Mouse (Mus musculus) liver, embryonic 16.5 days (tissue): ENCODE results near the gene Rab40c. TPM values are rescaled to one million over a fixed set of nuclear protein-coding genes. Genes with fewer than 3 reads are reported as not detected.
"Not testable (repeated sequence)": the region's sequence is repeated elsewhere in the genome, so short reads cannot be mapped to it uniquely, and the experiment has no call there.

Experiments used
- ATAC-seq: fragments of 200-750 bp; cut with Nextera tagmentation; 2 replicates; pipeline ENCODE4 v1.8.0; 2017; ENCODE audit warnings: low read depth, mild to moderate bottlenecking, moderate number of reproducible peaks, moderate library complexity
- H3K27ac ChIP-seq: fragments of 300-500 bp; sonication (generic); 2 replicates; pipeline ENCODE4 v1.5.1; 2014; ENCODE audit warnings: mild to moderate bottlenecking, low read length
- H3K27me3 ChIP-seq: fragments of 300-500 bp; sonication (generic); 2 replicates; pipeline ENCODE4 v1.6.1; 2014; ENCODE audit warnings: low read depth, low read length, mixed read lengths; ENCODE audit not compliant: control insufficient read depth, insufficient read depth
- H3K36me3 ChIP-seq: fragments of 300-500 bp; sonication (generic); 2 replicates; pipeline ENCODE4 v1.6.1; 2014; ENCODE audit warnings: mild to moderate bottlenecking; ENCODE audit not compliant: control insufficient read depth, insufficient read depth
- H3K4me1 ChIP-seq: fragments of 300-500 bp; sonication (generic); 2 replicates; pipeline ENCODE4 v1.6.1; 2014; ENCODE audit warnings: low read depth, low read length, mixed read lengths; ENCODE audit not compliant: control insufficient read depth
- H3K4me2 ChIP-seq: fragments of 300-500 bp; sonication (generic); 2 replicates; pipeline ENCODE4 v1.6.1; 2014; ENCODE audit warnings: low read depth, low read length, mixed read lengths
- H3K4me3 ChIP-seq: fragments of 300-500 bp; sonication (generic); 2 replicates; pipeline ENCODE4 v1.5.1; 2014; ENCODE audit warnings: low read depth, mild to moderate bottlenecking, low read length
- H3K9ac ChIP-seq: fragments of 300-500 bp; sonication (generic); 2 replicates; pipeline ENCODE4 v1.6.1; 2014; ENCODE audit warnings: low read depth, low read length
- H3K9me3 ChIP-seq: fragments of 300-500 bp; sonication (generic); replicated peaks from 2 replicates; pipeline ENCODE4 v1.6.1; 2016; ENCODE audit warnings: low read length; ENCODE audit not compliant: control insufficient read depth
- WGBS: fragments of 180-500 bp; shearing (Covaris S2); extraction: QIAGEN DNeasy Blood & Tissue Kit; methylation state at CpG from one replicate; pipeline ENCODE4 v1.1.7; 2014; ENCODE audit not compliant: insufficient replicate concordance; 5-methylcytosine and 5-hydroxymethylcytosine counted together
- polyA plus RNA-seq: library from polyadenylated mRNA; unstranded; fragments of >200 nt; fragmentation: Nextera tagmentation; extraction: Ambion mirVana; gene quantifications from 2 replicates; pipeline ENCODE4 v1.2.1, GENCODE M21; 2015

Rab40c gene
- polyA plus RNA-seq, 1 experiment from 2014 or later = 7.0 TPM

- ATAC-seq = peak; percentile 86
- H3K9ac ChIP-seq = peak overlapping the region; percentile 83
- H3K27ac ChIP-seq = peak overlapping the region; percentile 90
- peak overlapping the region; percentile 85 for H3K4me2 ChIP-seq
- H3K4me1 ChIP-seq = peaks cover 26% of the 10 kb centered on the region
- H3K27me3 ChIP-seq = no peaks in the 10 kb centered on the region
- no peaks in the 10 kb centered on the region for H3K36me3 ChIP-seq
- no peaks in the 10 kb centered on the region for H3K9me3 ChIP-seq
- H3K4me3 ChIP-seq = peak overlapping the region; percentile 85
- WGBS = under 1% methylated on average over 59 of the region's 59 CpGs
Observed at GRCm38 (mm10) chr17:25875171-25876136, 44.1 kb downstream of the Rab40c start.

GRCm38 (mm10) chr17:25874721-25875170, 44.8 kb downstream of the Rab40c start, which contains the start of gene Mettl26:
Mettl26 (plus strand) TSS chr17:25875074.
- ATAC-seq = peak; percentile 71
- WGBS = under 1% methylated on average over 25 of the region's 25 CpGs
- no peaks in the 10 kb centered on the region for H3K36me3 ChIP-seq

GRCm38 (mm10) chr17:25874148-25874720, 45.3 kb downstream of the Rab40c start:
- WGBS = 9% methylated on average over 14 of the region's 14 CpGs
- no peak for ATAC-seq
- no peaks in the 10 kb centered on the region for H3K27me3 ChIP-seq
- H3K4me1 ChIP-seq = peaks cover 20% of the 10 kb centered on the region
- H3K4me2 ChIP-seq = peak overlapping the region; percentile 85
- H3K9me3 ChIP-seq = no peaks in the 10 kb centered on the region
- no peaks in the 10 kb centered on the region for H3K36me3 ChIP-seq
- peak overlapping the region; percentile 85 for H3K4me3 ChIP-seq
- peak overlapping the region; percentile 90 for H3K27ac ChIP-seq
- H3K9ac ChIP-seq = peak overlapping the region; percentile 28

More at GRCm38 (mm10) chr17:25874721-25875170, 44.8 kb downstream of the Rab40c start, which contains the start of gene Mettl26:
- Histone ChIP-seq H3K27me3 (no peaks in the 10 kb centered on the region), H3K9me3 (no peaks in the 10 kb centered on the region), H3K4me3 (peak within 1 kb of the TSS; percentile 85), H3K27ac (peak within 1 kb of the TSS; percentile 90), H3K4me2 (peak within 1 kb of the TSS; percentile 85), H3K9ac (peak within 1 kb of the TSS; percentile 83), H3K4me1 (peaks cover 23% of the 10 kb centered on the region)

- WGBS = 67% methylated on average over 11 of the region's 11 CpGs
- Histone ChIP-seq H3K27ac (no peak overlapping the region), H3K36me3 (no peaks in the 10 kb centered on the region), H3K9ac (no peak overlapping the region), H3K4me2 (peak overlapping the region; percentile 85; the same call in 1 of the 2 replicates), H3K4me1 (peaks cover 25% of the 10 kb centered on the region), H3K4me3 (no peak overlapping the region; the same call in 1 of the 2 replicates), H3K9me3 (no peaks in the 10 kb centered on the region), H3K27me3 (no peaks in the 10 kb centered on the region)
- ATAC-seq = no peak
Observed at GRCm38 (mm10) chr17:25873405-25874147, 46.0 kb downstream of the Rab40c start.

- H3K4me1 ChIP-seq = peaks cover 34% of the 10 kb centered on the region
- 56% methylated on average over 3 of the region's 3 CpGs for WGBS
- H3K9me3 ChIP-seq = no peaks in the 10 kb centered on the region
- H3K27me3 ChIP-seq = no peaks in the 10 kb centered on the region
- no peak overlapping the region for H3K27ac ChIP-seq
- no peaks in the 10 kb centered on the region for H3K36me3 ChIP-seq
- H3K4me3 ChIP-seq = no peak overlapping the region
- no peak overlapping the region for H3K4me2 ChIP-seq
- no peak for ATAC-seq
- no peak overlapping the region for H3K9ac ChIP-seq
Observed at GRCm38 (mm10) chr17:25872676-25873075, 46.9 kb downstream of the Rab40c start.

GRCm38 (mm10) chr17:25871566-25871965, 48.0 kb downstream of the Rab40c start:
- H3K9me3 ChIP-seq, H3K4me3 ChIP-seq, H3K36me3 ChIP-seq, H3K27me3 ChIP-seq, ATAC-seq, H3K4me2 ChIP-seq, H3K9ac ChIP-seq, H3K27ac ChIP-seq: not testable (repeated sequence)
- peaks cover 37% of the 10 kb centered on the region for H3K4me1 ChIP-seq

- WGBS = 66% methylated on average over 2 of the region's 2 CpGs
- H3K27ac ChIP-seq = no peak overlapping the region
- ATAC-seq = no peak
- no peaks in the 10 kb centered on the region for H3K27me3 ChIP-seq
- H3K9me3 ChIP-seq = no peaks in the 10 kb centered on the region
- no peak overlapping the region for H3K4me2 ChIP-seq
- H3K4me1 ChIP-seq = peaks cover 28% of the 10 kb centered on the region
- H3K4me3 ChIP-seq = no peak overlapping the region
- no peak overlapping the region for H3K9ac ChIP-seq
- H3K36me3 ChIP-seq = no peaks in the 10 kb centered on the region
Observed at GRCm38 (mm10) chr17:25869954-25870353, 49.6 kb downstream of the Rab40c start.

- no peaks in the 10 kb centered on the region for H3K36me3 ChIP-seq
- 83% methylated on average over 8 of the region's 8 CpGs for WGBS
- no peaks in the 10 kb centered on the region for H3K27me3 ChIP-seq
- H3K4me1 ChIP-seq = peaks cover 28% of the 10 kb centered on the region
- H3K9ac ChIP-seq = no peak overlapping the region
- H3K9me3 ChIP-seq = no peaks in the 10 kb centered on the region
- H3K4me3 ChIP-seq = no peak overlapping the region
- H3K4me2 ChIP-seq = no peak overlapping the region
- no peak for ATAC-seq
- H3K27ac ChIP-seq = no peak overlapping the region
Observed at GRCm38 (mm10) chr17:25869498-25869897, 50.0 kb downstream of the Rab40c start.
